Mouse (Mus musculus) cerebellum, postnatal 10 days (tissue): ENCODE measurements around the gene Liph.
"Not testable (repeated sequence)": the region's sequence is repeated elsewhere in the genome, so short reads cannot be mapped to it uniquely, and the experiment has no call there.

Experiments
- DNase-seq, 2 experiments: peaks; one replicate each; pipeline ENCODE4 v3.0.0; 2021; ENCODE audit warnings: mixed read lengths in 2 of 2

Gene Liph

DNA sequence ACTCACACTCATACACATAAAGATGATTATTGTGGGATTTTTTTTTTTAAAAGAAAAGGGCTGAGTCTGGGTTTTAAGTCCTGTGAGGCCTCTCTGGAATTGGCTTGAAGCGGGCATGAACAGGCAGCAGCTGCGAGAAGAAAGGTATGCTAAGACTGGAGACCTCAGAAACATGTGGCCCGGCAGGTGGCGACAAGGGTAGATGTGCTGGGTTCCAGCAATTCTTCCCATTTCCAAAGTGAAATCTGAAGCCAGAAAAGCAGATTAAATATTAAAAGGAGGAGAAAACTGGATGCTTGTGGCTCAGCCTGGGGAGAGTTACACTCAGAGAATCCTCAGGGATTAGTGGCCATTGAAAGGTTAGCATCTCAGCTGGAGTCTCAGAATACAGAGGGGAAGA is 24.0 kb downstream of the Liph start:
- no peak for DNase-seq

DNA sequence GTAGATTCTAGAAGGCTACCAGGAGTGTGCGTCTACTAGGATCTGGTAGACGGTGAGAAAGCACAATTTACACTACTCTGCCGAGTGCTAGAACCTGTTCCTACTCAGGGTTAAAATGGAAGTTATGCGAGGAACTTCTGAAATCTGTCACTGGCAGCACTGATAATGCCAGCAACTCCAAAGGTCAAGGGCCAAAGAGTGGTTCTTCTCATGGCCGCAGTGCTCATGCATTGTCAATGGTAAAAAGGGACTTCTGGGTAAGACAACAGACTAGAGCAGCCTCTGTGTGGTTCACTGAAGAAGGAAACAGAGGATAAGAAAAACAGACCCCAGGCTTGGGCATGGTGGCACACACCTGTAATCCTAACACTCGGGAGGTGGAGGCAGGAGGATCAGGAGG is 24.9 kb downstream of the Liph start:
- DNase-seq: no peak

- no peak for DNase-seq
Observed at GRCm38 (mm10) chr16:21969874-21970273, 25.6 kb downstream of the Liph start.

DNA sequence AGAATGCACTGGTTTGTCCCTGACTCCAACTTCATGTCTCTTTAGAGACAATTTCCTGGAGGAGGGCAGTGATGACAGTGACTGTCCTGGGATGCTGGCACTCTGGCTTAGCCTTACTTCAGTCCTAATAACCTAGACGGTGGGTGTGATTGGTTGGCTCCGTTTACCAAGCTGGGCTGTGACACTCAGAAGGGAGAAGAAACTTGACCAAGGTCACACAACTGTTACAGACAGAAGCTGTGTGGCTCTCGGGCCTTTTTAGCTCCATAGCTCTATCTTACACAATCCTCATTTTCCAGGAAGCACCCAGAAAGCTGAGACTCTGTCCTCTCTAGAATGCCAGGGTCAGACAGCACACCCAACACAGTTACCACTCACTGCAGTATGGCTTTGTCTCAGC is 29.9 kb downstream of the Liph start:
- no peak for DNase-seq

- DNase-seq: no peak
Observed at GRCm38 (mm10) chr16:21955591-21955990, 39.9 kb downstream of the Liph start.

DNA sequence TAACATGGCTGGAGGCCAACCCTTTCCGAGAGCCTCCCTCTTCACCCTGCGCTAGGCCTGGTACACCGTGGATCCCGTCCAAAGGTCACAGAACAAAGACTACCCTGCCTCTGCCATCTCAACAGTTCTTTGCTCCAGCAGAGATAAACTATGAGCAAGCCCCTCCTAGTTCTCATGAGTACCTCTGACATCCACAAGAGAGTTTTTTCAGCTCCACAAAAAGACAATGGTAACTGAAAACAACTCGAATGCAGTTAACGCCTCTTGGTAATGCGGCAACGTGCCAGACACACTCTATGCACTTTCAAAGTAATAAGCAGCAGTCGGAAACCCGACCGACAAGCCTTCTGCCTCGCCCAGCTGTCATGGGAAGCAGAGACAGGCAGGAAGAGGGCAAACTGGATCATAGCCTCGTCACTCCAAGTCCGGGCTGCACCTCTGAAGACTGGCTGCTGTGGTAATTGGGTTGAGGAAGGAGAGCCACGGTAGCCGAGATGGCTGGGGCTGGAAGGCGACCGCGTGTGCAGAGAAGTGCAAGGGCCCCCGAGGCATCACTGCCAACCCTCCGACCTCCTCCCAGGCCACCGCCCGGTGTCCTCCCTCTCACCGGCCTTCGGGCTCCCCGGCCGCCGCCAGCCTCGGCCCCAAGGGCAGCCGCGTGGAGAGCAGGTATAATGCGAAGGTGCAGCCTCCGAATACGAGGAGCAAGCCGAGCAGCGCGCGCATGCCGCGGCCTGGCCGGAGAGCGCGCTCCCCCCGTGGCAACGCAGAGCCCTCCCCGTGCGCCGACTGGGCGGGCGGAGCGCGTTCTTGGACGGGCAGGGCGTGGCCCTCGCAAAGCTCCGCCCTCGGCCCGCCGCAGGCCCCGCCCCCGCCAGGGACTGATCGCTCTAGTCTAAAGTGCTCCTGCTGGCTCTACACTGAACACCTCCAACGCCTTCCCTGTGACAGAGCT is 48.4 kb downstream of the Liph start, which contains the start of gene Tmem41a:
Gene Tmem41a (minus strand): TSS at position 792 of the 955 bp plus-strand sequence.
- peak; percentile 96 for DNase-seq

- no peak for DNase-seq
Observed at GRCm38 (mm10) chr16:21928471-21928870, 67.0 kb downstream of the Liph start.

- DNase-seq: peak in 1 of 2 experiments; percentile 25
Observed at GRCm38 (mm10) chr16:21916681-21917080, 78.8 kb downstream of the Liph start.

DNA sequence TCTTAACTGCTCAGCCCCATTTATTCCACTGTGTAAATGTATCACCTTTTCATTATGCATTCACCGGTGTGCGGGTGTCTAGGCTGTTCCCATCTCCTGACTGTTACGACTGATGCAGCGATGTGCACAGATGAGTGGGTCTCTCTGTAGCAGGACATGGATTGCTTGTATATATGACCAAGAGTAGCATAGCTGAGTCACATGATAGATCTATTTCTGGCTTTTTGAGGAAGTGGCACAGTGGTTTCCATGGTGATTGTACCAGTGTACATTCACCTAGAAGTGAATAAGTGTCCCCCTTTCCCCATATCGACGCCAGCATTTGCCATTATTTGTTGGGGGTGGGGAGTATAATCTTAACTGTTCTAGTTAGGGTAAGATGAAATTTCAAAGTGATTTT is 82.1 kb downstream of the Liph start:
- no peak for DNase-seq

DNA sequence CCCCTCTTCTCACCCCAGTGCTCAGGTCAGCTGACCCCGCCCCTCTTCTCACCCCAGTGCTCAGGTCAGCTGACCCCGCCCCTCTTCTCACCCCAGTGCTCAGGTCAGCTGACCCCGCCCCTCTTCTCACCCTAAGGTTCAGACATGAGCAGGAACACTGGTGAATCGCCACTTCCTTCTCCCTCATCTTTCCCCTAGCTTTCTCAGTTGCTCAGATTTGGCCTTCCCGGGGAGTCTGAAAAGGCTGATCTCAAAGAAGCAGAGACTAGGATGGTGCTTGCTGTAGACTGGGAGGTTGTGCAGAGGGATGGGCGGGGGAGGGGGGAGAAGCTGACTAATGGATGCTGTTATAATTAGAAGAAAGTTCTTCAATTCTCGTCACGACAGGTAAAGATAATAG is 86.6 kb downstream of the Liph start:
- not testable (repeated sequence) for DNase-seq

GRCm38 (mm10) chr16:21906902-21907301 is 88.6 kb downstream of the Liph start:
- DNase-seq: no peak

DNA sequence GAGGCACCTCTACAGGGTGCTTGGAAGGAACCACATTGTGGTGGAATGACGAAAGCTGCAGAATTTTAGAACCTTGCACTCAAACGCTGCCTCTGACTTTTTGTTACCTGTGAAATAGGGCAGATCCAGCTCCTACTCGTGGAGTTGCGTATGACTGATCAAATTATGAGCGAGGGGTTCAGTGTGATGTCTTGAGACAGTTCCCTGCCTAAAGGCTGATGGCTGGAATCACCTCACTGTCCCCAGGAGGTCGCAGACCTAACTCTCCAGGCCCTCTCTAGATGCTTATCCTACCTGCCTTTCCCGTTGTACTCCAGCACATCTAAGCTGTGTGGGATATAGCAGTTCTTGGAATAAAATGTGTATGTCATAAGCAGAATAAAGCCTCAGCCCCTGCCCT is 89.5 kb downstream of the Liph start:
- no peak for DNase-seq

GRCm38 (mm10) chr16:21904636-21905035 is 90.8 kb downstream of the Liph start:
- no peak for DNase-seq
